Mouse (Mus musculus): ENCODE measurements around the gene Olfr521.
"Not testable (repeated sequence)": the region's sequence is repeated elsewhere in the genome, so short reads cannot be mapped to it uniquely, and the experiment has no call there.

Olfr521 gene

GRCm38 (mm10) chr7:99763207-99763606 lies at the start of gene Olfr521:
Gene Olfr521 (plus strand): TSS chr7:99763507.
- no peak for DNase-seq (ENCODE audit: low spot score in 2 of 2)

DNA sequence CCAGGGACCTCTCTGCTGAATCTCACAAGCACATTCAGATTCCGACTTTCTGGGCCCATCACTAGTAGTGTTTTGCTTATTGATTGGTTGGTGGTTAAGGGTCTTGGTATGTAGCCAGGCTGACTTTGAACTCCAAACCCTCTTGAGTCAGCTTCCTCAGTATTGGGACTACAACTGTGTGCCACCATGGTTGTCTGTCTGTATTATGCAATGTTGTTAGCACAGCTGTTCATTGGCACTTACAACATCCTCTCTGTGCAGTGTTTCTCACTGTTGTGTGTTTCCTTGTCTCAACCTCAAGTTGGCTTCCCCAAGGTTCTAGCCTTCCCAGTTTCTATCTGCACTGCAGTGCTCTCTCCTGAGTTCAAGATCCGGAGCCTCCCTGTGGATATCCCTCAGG lies 46.8 kb upstream of the Olfr521 start:
- DNase-seq (ENCODE audit: low spot score in 2 of 2), result no peak

DNA sequence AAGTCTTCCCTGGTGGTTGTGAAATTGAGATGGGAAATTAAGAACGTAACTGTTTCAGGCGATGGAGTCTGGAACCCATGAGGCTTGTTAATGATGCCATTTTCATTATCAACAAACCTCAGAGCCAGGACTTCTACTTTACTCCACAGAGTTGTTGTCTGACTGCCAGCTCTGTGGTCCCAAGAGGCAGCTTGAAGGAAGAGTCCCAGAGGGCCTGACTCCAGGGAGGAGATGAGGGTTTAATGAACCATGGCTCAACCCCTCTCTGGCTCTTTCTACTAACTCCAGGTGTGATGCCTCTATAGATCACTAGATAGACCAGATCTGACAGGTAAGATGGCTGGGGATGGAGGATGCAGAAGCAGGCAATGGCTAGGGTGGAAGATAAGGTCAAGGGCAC lies 33.3 kb upstream of the Olfr521 start, which contains the start of gene Olfr520:
Gene Olfr520, plus strand, starts transcription at position 301 of the 400 bp plus-strand sequence.
- DNase-seq (ENCODE audit: low spot score in 2 of 2), result no peak

GRCm38 (mm10) chr7:99734612-99735011 lies 28.7 kb upstream of the Olfr521 start:
- DNase-seq (ENCODE audit: low spot score in 2 of 2), result peak; percentile 62 to 70

- DNase-seq (ENCODE audit: low spot score in 2 of 2), result not testable (repeated sequence)
Observed at GRCm38 (mm10) chr7:99735491-99735890, 27.8 kb upstream of the Olfr521 start.

DNA sequence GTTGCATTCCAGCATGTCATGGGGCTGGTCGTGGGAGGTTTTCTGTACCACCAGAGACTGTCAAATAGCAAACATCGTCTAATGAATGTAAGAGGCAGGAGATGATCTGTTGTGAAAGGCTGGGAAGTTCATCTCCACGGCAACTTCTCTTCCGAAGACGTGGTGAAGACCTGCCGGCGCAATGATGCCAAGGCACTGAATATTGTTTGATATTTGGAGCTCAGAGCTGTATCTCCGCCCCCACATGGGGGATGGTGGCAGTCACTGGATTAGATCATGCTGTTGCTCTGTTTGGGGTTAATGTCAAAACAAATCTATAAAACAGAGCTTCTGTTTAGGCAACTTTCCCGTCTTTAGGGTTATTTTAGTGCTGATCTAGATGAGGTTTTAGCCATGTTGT lies 24.0 kb upstream of the Olfr521 start:
- DNase-seq (ENCODE audit: low spot score in 2 of 2), result no peak

GRCm38 (mm10) chr7:99781385-99781784 lies 18.1 kb downstream of the Olfr521 start:
- no peak for DNase-seq (ENCODE audit: low spot score in 2 of 2)

DNA sequence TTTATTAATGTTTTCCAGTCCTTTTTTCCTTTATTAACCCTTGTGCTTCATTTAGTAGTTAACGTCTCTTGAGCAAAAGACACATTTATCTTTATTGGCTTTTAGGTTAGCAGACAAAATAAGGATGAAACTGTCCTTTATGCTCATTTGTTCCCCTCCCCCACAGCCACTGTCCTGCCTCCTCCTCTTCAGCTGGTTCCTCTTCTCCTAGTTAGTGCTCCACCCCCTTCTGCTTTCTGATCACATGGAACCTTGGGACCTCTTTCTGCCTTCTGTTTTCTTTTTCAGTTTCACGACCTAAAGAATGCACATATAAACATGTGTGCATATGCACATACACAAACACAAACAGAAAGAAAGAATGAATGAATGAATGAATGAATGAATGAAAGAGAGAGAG lies 18.6 kb downstream of the Olfr521 start:
- no peak for DNase-seq (ENCODE audit: low spot score in 2 of 2)

- DNase-seq (ENCODE audit: low spot score in 2 of 2), result no peak
Observed at GRCm38 (mm10) chr7:99783421-99783820, 20.1 kb downstream of the Olfr521 start.

GRCm38 (mm10) chr7:99785553-99785952 lies 22.2 kb downstream of the Olfr521 start:
- DNase-seq (ENCODE audit: low spot score in 2 of 2), result no peak

- no peak for DNase-seq (ENCODE audit: low spot score in 2 of 2)
Observed at GRCm38 (mm10) chr7:99786774-99787173, 23.5 kb downstream of the Olfr521 start.

GRCm38 (mm10) chr7:99787935-99788334 lies 24.6 kb downstream of the Olfr521 start:
- DNase-seq (ENCODE audit: low spot score in 2 of 2), result no peak

DNA sequence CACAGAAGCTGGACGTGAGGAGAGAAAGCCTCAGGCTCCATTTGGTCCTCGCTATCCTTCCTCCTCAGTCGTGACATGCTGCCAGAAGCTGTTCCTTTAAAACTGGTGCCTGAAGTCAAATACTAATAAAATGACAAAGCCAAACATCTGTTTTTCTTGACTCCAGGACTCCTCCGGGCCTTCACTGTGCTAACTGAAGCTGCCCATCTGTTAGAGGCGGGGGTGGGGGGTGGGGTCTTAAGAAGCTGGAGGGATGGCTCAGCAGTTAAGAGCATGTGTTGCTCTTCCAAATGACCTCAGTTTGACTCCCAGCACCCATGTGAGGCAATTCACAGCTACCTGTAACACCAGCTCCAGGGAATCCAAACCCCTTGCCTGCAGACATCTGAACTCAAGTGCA lies 25.3 kb downstream of the Olfr521 start:
- DNase-seq (ENCODE audit: low spot score in 2 of 2), result peak; percentile 26 to 41

GRCm38 (mm10) chr7:99790816-99791215 lies 27.5 kb downstream of the Olfr521 start:
- DNase-seq (ENCODE audit: low spot score in 2 of 2), result no peak

GRCm38 (mm10) chr7:99794096-99794495 lies 30.8 kb downstream of the Olfr521 start:
- no peak for DNase-seq (ENCODE audit: low spot score in 2 of 2)

DNA sequence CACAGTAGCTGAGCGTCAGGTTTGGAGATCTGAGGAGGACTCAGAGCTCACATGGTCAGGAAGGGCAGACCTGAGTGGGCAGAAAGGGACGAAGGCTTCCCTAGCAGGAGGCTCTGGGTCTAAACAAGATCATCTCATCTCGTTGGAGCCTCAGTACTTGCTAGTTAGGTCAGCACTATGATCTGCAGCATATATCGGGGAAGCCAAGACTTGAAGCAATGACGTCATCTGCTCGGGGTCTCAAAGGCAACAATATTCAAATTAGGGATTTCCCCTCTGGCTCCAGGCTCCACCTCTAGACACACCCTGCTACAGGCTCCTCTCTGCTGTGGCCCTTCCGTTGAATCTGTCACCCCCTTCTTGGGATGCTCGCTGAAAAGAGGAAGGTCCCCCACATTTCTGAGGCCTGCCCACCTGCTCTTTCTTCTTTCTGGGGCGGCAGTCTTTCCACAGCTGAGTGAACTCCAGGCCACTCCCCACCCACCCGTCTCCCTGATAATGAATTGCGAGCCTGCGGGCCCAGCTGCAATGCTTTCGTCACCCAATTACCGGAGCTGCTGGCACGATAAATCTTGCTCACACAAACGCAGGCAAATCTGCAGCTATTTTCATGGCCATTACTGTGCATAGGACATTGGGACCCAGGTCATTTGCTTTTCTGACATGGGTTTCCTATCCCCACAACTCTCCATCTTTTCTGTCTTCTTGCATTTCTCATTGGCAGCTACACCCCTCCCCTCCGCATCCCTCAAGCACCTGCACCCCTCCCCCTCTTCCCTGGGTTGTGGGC lies 32.1 kb downstream of the Olfr521 start:
- no peak for DNase-seq (ENCODE audit: low spot score in 2 of 2)

- no peak for DNase-seq (ENCODE audit: low spot score in 2 of 2)
Observed at GRCm38 (mm10) chr7:99796471-99796870, 33.2 kb downstream of the Olfr521 start.

DNA sequence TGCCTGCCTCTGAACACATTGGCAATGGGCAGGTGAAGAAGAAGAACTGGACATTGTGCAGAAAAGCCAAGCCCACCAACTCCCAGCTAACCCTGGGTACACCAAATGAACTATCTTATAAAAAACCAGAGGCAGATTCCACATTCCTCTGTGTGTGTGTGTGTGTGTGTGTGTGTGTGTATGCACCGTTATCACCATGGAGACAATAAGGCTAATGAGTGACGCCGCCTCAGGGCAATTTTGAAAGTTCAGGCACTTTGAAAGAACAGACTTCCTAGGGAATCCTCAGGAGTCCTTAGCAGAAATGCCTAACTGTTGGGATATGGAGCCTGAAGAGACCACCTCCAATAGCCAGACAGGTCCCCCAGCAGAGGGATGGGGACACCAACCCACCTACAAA lies 34.0 kb downstream of the Olfr521 start:
- DNase-seq (ENCODE audit: low spot score in 2 of 2), result no peak

GRCm38 (mm10) chr7:99797911-99798647 lies 34.8 kb downstream of the Olfr521 start:
- peak; percentile 51 to 67 for DNase-seq (ENCODE audit: low spot score in 2 of 2)

DNA sequence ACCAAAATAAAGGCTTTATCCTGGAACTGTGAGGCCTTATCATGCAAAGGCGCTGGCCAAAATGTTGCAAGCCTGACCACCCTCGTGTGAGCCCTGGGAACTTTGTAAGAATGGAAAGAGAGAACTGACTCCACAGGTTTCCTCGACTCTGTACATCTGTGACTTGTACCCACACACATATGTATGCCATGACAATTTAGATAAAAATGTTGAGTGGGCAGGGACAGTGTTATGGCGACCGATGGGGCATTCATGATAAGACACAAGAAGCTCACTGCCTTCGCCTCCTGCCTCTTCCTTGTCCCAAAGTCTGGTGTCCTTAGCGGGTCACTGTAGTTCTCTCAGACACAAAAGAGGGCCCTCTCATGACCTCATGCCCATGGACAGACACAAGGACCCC lies 35.8 kb downstream of the Olfr521 start:
- DNase-seq (ENCODE audit: low spot score in 2 of 2), result no peak

- DNase-seq (ENCODE audit: low spot score in 2 of 2), result no peak
Observed at GRCm38 (mm10) chr7:99803535-99803934, 40.2 kb downstream of the Olfr521 start.

DNA sequence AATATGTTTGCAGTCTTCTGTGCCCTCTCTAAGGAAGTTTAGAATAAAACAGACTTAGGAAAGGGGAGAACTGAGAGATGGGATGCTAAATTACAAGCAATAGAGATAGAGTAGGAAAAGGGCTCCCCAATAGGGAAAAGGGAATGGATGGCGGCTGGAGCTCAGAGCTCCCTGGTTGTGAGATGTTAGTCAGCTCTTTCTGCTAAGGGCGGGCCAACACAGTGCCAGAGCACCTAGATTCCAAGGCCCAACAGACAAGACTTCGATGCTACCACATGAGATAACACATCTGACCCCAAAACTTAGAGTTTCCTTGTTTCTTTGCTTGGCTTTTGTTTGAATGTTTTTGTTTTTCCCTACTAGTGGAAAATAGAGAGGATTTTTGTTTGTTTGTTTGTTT lies 40.7 kb downstream of the Olfr521 start:
- DNase-seq (ENCODE audit: low spot score in 2 of 2), result not testable (repeated sequence)

DNA sequence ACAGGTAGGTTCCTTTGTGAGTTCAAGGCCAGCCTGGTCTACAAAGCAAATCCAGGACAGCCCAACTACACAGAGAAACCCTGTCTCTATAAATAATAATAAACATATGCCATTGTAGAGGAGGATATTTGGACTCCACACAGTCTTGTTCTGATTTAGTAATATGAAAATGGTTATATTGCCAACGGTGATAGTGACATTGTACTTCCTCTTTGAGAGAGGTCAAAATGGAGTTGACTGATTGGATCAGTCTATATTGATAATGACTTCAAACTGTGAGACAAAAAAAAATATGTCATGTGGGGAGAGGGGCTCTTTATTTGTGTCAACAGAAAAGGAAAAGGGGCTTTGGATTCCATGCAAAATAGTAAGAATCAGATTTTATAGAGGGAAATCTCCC lies 42.0 kb downstream of the Olfr521 start:
- DNase-seq (ENCODE audit: low spot score in 2 of 2), result no peak
